Mouse (Mus musculus) embryonic facial prominence, embryonic 11.5 days (tissue): ENCODE measurements around the gene Mllt3. TPM values are rescaled to one million over a fixed set of nuclear protein-coding genes. Genes with fewer than 3 reads are reported as not detected.

Experiments used
- ATAC-seq: fragments of 200-750 bp; cut with Nextera tagmentation; replicated peaks from 2 replicates; pipeline ENCODE4 v1.8.0; 2017; ENCODE audit warnings: low read depth; ENCODE audit not compliant: insufficient number of reproducible peaks, low FRiP score, low TSS enrichment
- DNase-seq: peaks from one replicate; pipeline ENCODE4 v3.0.0-alpha.2; 2015; ENCODE audit warnings: low spot score
- H3K27ac ChIP-seq: fragments of 300-500 bp; sonication (generic); replicated peaks from 2 replicates; pipeline ENCODE4 v1.5.1; 2014; ENCODE audit warnings: mild to moderate bottlenecking, low read depth, low read length, control low read depth
- H3K27me3 ChIP-seq: fragments of 300-500 bp; sonication (generic); 2 replicates; pipeline ENCODE4 v1.6.1; 2014; ENCODE audit warnings: mild to moderate bottlenecking, low read length, moderate library complexity, mixed read lengths; ENCODE audit not compliant: control insufficient read depth, insufficient read depth
- H3K36me3 ChIP-seq: fragments of 300-500 bp; sonication (generic); replicated peaks from 2 replicates; pipeline ENCODE4 v1.6.1; 2014; ENCODE audit warnings: low read depth, mild to moderate bottlenecking, low read length, moderate library complexity, mixed read lengths; ENCODE audit not compliant: control insufficient read depth, insufficient read depth
- H3K4me1 ChIP-seq: fragments of 300-500 bp; sonication (generic); 2 replicates; pipeline ENCODE4 v1.6.1; 2014; ENCODE audit warnings: low read length, mixed read lengths; ENCODE audit not compliant: control insufficient read depth, insufficient read depth
- H3K4me2 ChIP-seq: fragments of 300-500 bp; sonication (generic); 2 replicates; pipeline ENCODE4 v1.6.1; 2014; ENCODE audit warnings: low read depth, mild to moderate bottlenecking, control low read depth, low read length, moderate library complexity
- H3K4me3 ChIP-seq: fragments of 300-500 bp; sonication (generic); 2 replicates; pipeline ENCODE4 v1.5.1; 2014; ENCODE audit warnings: low read depth, low read length, control low read depth
- H3K9ac ChIP-seq: fragments of 300-500 bp; sonication (generic); replicated peaks from 2 replicates; pipeline ENCODE4 v1.6.1; 2014; ENCODE audit warnings: mild to moderate bottlenecking, control low read depth, low read length
- H3K9me3 ChIP-seq: fragments of 300-500 bp; sonication (generic); replicated peaks from 2 replicates; pipeline ENCODE4 v1.6.1; 2016; ENCODE audit warnings: mild to moderate bottlenecking, low read length, inconsistent platforms, mixed read lengths; ENCODE audit not compliant: control insufficient read depth
- WGBS: fragments of 180-500 bp; shearing (Covaris S2); extraction: QIAGEN DNeasy Blood & Tissue Kit; methylation state at CpG from one replicate; pipeline ENCODE4 v1.1.7; 2014; 5-methylcytosine and 5-hydroxymethylcytosine counted together
- polyA plus RNA-seq: library from polyadenylated mRNA; unstranded; fragments of >200 nt; fragmentation: Nextera tagmentation; extraction: Ambion mirVana; gene quantifications from 2 replicates; pipeline ENCODE4 v1.2.1, GENCODE M21; 2014

The Mllt3 gene
- polyA plus RNA-seq, 1 experiment from 2014 or later = 70.4 TPM

GRCm38 (mm10) chr4:87905149-87905771 lies 127.9 kb downstream of the Mllt3 start:
- H3K36me3 ChIP-seq = no peaks in the 10 kb centered on the region
- H3K4me3 ChIP-seq = no peak overlapping the region
- H3K27me3 ChIP-seq = no peaks in the 10 kb centered on the region
- WGBS = 76% methylated on average over 6 of the region's 6 CpGs
- H3K9me3 ChIP-seq = no peaks in the 10 kb centered on the region
- H3K27ac ChIP-seq = no peak overlapping the region
- H3K4me2 ChIP-seq = no peak overlapping the region
- H3K9ac ChIP-seq = no peak overlapping the region
- no peaks in the 10 kb centered on the region for H3K4me1 ChIP-seq
- ATAC-seq = no peak
- no peak for DNase-seq

- ATAC-seq = no peak
- H3K4me2 ChIP-seq = no peak overlapping the region
- 77% methylated on average over 1 of the region's 1 CpGs for WGBS
Measured at GRCm38 (mm10) chr4:87904722-87905121, 128.4 kb downstream of the Mllt3 start.

GRCm38 (mm10) chr4:87902584-87902983 lies 130.6 kb downstream of the Mllt3 start:
- 80% methylated on average over 4 of the region's 4 CpGs for WGBS
- Histone ChIP-seq H3K36me3 (no peaks in the 10 kb centered on the region), H3K9ac (no peak overlapping the region), H3K27me3 (no peaks in the 10 kb centered on the region), H3K9me3 (no peaks in the 10 kb centered on the region), H3K27ac (no peak overlapping the region), H3K4me1 (no peaks in the 10 kb centered on the region), H3K4me3 (no peak overlapping the region), H3K4me2 (no peak overlapping the region)
- no peak for DNase-seq
- ATAC-seq = no peak

More at GRCm38 (mm10) chr4:87904722-87905121, 128.4 kb downstream of the Mllt3 start:
- Histone ChIP-seq H3K4me3 (no peak overlapping the region), H3K27ac (no peak overlapping the region), H3K4me1 (no peaks in the 10 kb centered on the region), H3K36me3 (no peaks in the 10 kb centered on the region), H3K9ac (no peak overlapping the region), H3K27me3 (no peaks in the 10 kb centered on the region), H3K9me3 (no peaks in the 10 kb centered on the region)
- no peak for DNase-seq

DNA sequence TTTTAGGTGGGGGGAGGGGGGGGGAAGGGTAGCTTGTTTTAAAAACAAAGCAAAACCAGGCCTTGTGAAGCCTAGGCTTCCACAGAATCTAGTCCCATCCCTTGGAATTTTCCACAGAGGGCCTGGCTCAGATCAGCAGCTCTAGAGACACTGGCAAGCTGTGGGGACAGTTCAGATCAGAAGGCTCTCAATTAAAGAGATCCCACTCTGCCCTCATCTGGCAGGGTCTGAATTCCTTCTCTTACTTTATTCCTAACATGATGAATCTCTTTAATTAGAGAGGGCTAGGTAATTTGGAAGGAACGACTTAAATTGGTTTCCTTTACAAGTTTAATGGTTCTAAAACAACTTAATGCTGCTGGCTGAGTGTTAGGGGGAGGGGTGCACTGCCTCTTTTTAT lies 132.0 kb downstream of the Mllt3 start:
- no peak for DNase-seq
- Histone ChIP-seq H3K36me3 (no peaks in the 10 kb centered on the region), H3K27ac (no peak overlapping the region), H3K4me2 (no peak overlapping the region), H3K27me3 (no peaks in the 10 kb centered on the region), H3K9ac (no peak overlapping the region), H3K4me1 (no peaks in the 10 kb centered on the region), H3K9me3 (no peaks in the 10 kb centered on the region), H3K4me3 (no peak overlapping the region)
- WGBS = 26% methylated on average over 1 of the region's 1 CpGs
- no peak for ATAC-seq

GRCm38 (mm10) chr4:87893498-87893897 lies 139.7 kb downstream of the Mllt3 start:
- no peaks in the 10 kb centered on the region for H3K27me3 ChIP-seq
- no peak overlapping the region for H3K4me3 ChIP-seq
- no peaks in the 10 kb centered on the region for H3K36me3 ChIP-seq
- H3K9ac ChIP-seq = no peak overlapping the region
- H3K9me3 ChIP-seq = no peaks in the 10 kb centered on the region
- DNase-seq = no peak
- H3K27ac ChIP-seq = no peak overlapping the region
- no peak overlapping the region for H3K4me2 ChIP-seq
- WGBS = 88% methylated on average over 3 of the region's 3 CpGs
- ATAC-seq = no peak
- no peaks in the 10 kb centered on the region for H3K4me1 ChIP-seq

- DNase-seq (no peak), ATAC-seq (no peak)
- Histone ChIP-seq H3K27me3 (no peaks in the 10 kb centered on the region), H3K4me1 (no peaks in the 10 kb centered on the region), H3K9me3 (no peaks in the 10 kb centered on the region), H3K9ac (no peak overlapping the region), H3K4me2 (no peak overlapping the region), H3K27ac (no peak overlapping the region), H3K36me3 (no peaks in the 10 kb centered on the region), H3K4me3 (no peak overlapping the region)
- 88% methylated on average over 4 of the region's 4 CpGs for WGBS
Measured at GRCm38 (mm10) chr4:87893012-87893411, 140.2 kb downstream of the Mllt3 start.

DNA sequence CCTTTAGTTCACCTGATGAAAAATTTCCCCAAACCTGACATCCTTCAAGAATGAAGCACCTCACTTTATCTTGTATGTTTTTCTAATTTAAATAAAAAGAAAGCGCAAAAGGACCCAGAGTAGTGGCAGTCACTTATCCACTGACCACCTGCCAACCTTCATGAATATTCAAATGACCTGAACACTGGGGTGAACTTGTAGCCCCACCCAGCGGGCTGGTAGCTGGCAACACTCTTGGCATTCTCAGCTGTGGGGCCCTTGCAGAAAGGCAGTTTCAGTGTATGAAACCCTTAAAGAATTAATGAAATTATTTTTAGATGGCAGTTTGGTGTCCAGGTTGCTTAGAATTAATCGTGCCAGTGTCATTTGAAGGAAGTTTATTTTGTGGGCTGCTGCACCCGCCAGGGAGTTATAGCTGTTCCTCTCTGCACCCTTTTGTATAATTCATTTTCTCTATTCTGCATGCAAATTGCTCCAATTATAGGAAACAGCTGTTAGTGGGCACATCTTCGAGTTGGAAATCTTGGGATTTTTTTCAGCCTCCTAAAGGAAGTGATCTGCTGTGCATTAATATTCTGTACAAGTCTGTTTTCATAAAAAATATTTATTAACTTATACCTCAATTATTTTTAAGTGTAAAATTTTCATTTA lies 149.8 kb downstream of the Mllt3 start:
- ATAC-seq (no peak), DNase-seq (no peak)
- Histone ChIP-seq H3K4me2 (no peak overlapping the region), H3K27ac (no peak overlapping the region), H3K36me3 (no peaks in the 10 kb centered on the region), H3K4me1 (no peaks in the 10 kb centered on the region), H3K4me3 (no peak overlapping the region), H3K9me3 (no peaks in the 10 kb centered on the region), H3K27me3 (no peaks in the 10 kb centered on the region), H3K9ac (no peak overlapping the region)
- WGBS = 76% methylated on average over 5 of the region's 5 CpGs

- Histone ChIP-seq H3K9ac (no peak overlapping the region), H3K27me3 (no peaks in the 10 kb centered on the region), H3K9me3 (no peaks in the 10 kb centered on the region), H3K36me3 (no peaks in the 10 kb centered on the region), H3K4me3 (no peak overlapping the region), H3K4me2 (no peak overlapping the region), H3K27ac (no peak overlapping the region), H3K4me1 (no peaks in the 10 kb centered on the region)
- ATAC-seq (no peak), DNase-seq (no peak)
- WGBS = 100% methylated on average over 1 of the region's 1 CpGs
Measured at GRCm38 (mm10) chr4:87881995-87882394, 151.2 kb downstream of the Mllt3 start.
